Comparison of ENCODE assay signal across 8 mouse cellular contexts in the genomic region with DNA sequence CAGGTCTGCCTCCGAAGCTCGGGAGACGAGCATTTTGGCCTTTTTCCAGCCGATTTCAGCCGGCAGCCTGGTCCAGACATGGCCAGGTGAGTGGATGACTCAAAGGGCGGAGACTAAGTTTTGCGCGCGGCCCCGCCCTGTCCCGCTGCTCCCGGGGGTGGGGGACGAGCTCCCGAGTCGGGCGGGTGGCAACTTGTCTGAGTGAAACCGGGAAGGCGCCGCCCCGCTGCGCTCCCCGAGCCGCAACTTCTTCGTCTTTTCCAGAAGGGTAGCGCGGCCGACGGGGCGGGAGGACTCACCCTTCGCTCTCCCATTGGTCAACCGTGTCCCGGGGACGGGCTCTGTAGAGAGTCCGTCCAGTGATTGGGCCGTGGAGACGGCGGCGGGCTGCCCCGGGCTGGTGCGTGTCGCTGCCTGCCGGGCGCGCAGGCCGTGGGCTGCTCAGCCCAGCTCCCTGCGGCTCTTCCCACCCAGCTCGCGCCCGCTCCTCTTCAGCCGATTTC. TPM values are rescaled to one million over a fixed set of nuclear protein-coding genes. Genes with fewer than 3 reads are reported as not detected.
A peak's percentile ranks its signal among the peaks of the same experiment; 100 is the strongest.
DNase-seq lines count a peak whose midpoint lies in the region; ATAC-seq and TF ChIP-seq lines count a peak whose summit lies in the region.

No protein-coding gene starts in this region.

- no peak for TF ChIP-seq POLR2A in olfactory bulb, adult 2 months (IDR thresholded peaks at IDR 0.05; ENCODE audit: insufficient read depth, low read depth, low read length)
- TF ChIP-seq POLR2A in thymus, adult 2 months (IDR thresholded peaks at IDR 0.05; ENCODE audit: control insufficient read depth, extremely low read depth, insufficient read depth, low read length, poor library complexity): no peak

- TF ChIP-seq CTCF in olfactory bulb, adult 2 months (IDR thresholded peaks at IDR 0.05; ENCODE audit: insufficient read depth, low read depth, low read length): no peak
- 0 out of 2 replicates have a peak, but pooled peaks have one; percentile 32 for TF ChIP-seq CTCF in thymus, adult 2 months (IDR thresholded peaks at IDR 0.05; ENCODE audit: borderline replicate concordance, control insufficient read depth, extremely low read depth, insufficient read depth, low read length, poor library complexity)

- H3K4me1 ChIP-seq in hindbrain, embryonic 10.5 days (replicated peaks): peaks cover 30% of the 10 kb centered on the region
- peaks cover 26% of the 10 kb centered on the region for H3K4me1 ChIP-seq in lung, embryonic 15.5 days
- peaks cover 24% of the 10 kb centered on the region for H3K4me1 ChIP-seq in olfactory bulb, adult 2 months (ENCODE audit: control insufficient read depth, insufficient read depth, low read length)
- peaks cover 15% of the 10 kb centered on the region for H3K4me1 ChIP-seq in thymus, adult 2 months (replicated peaks; ENCODE audit: control insufficient read depth, insufficient read depth, low read length)

- peak; percentile 94 for ATAC-seq in frontal cortex, adult (ENCODE audit: low TSS enrichment)
- ATAC-seq in lung, embryonic 15.5 days (ENCODE audit: borderline replicate concordance, extremely low read depth, low FRiP score, low TSS enrichment): peak; percentile 96

- H3K4me3 ChIP-seq in hindbrain, embryonic 10.5 days: peak overlapping the region; percentile 62
- peak overlapping the region; percentile 45 for H3K4me3 ChIP-seq in lung, embryonic 15.5 days
- peak overlapping the region; percentile 49 for H3K4me3 ChIP-seq in olfactory bulb, adult 2 months (ENCODE audit: insufficient read depth, low read depth, low read length)
- peak overlapping the region; percentile 40 for H3K4me3 ChIP-seq in thymus, adult 2 months (ENCODE audit: control insufficient read depth, insufficient read depth, low read length)

- H3K27ac ChIP-seq in hindbrain, embryonic 10.5 days: peak overlapping the region; percentile 59
- H3K27ac ChIP-seq in lung, embryonic 15.5 days: peak overlapping the region; percentile 65
- no peak overlapping the region for H3K27ac ChIP-seq in olfactory bulb, adult 2 months (ENCODE audit: insufficient read depth, low read depth, low read length)
- H3K27ac ChIP-seq in thymus, adult 2 months (ENCODE audit: control insufficient read depth, insufficient read depth, low read length): no peak overlapping the region; the same call in 1 of the 2 replicates

- H3K9me3 ChIP-seq in hindbrain, embryonic 10.5 days: no peaks in the 10 kb centered on the region
- no peaks in the 10 kb centered on the region for H3K9me3 ChIP-seq in lung, embryonic 15.5 days

- H3K9ac ChIP-seq in lung, embryonic 15.5 days: peak overlapping the region; percentile 36

- DNase-seq in Muller cell, postnatal 12 days (ENCODE audit: inconsistent ontology term): peak; percentile 98
- DNase-seq in cerebellum, adult 9-10 months: peak; percentile 70
- DNase-seq in hindbrain, embryonic 10.5 days (ENCODE audit: low spot score): peak; percentile 86
- peak; percentile 68 for DNase-seq in layer of hippocampus, adult 9-10 months (ENCODE audit: low spot score)
- DNase-seq in thymus, adult 2 months: peak; percentile 60

- H3K27me3 ChIP-seq in hindbrain, embryonic 10.5 days (ENCODE audit: insufficient read depth, poor library complexity, severe bottlenecking): peaks cover 71% of the 10 kb centered on the region
- peaks cover 33% of the 10 kb centered on the region for H3K27me3 ChIP-seq in lung, embryonic 15.5 days
- H3K27me3 ChIP-seq in thymus, adult 2 months (ENCODE audit: control insufficient read depth, insufficient read depth, low read length): peaks cover 9% of the 10 kb centered on the region; the same call in 1 of the 2 replicates

- WGBS in hindbrain, embryonic 10.5 days: under 1% methylated on average over 50 of the region's 50 CpGs
- WGBS in lung, embryonic 15.5 days: under 1% methylated on average over 48 of the region's 50 CpGs
- under 1% methylated on average over 50 of the region's 50 CpGs for WGBS in olfactory bulb, adult 2 months
- WGBS in thymus, adult 2 months: under 1% methylated on average over 50 of the region's 50 CpGs

- peak overlapping the region; percentile 76 for H3K4me2 ChIP-seq in lung, embryonic 15.5 days

- peaks cover 12% of the 10 kb centered on the region for H3K36me3 ChIP-seq in hindbrain, embryonic 10.5 days
- peaks cover 7% of the 10 kb centered on the region; the same call in 1 of the 2 replicates for H3K36me3 ChIP-seq in lung, embryonic 15.5 days
- H3K36me3 ChIP-seq in thymus, adult 2 months (ENCODE audit: control insufficient read depth, insufficient read depth, low read length): peaks cover 13% of the 10 kb centered on the region

RNA-seq across cellular contexts. Expression of gene Sfn, which starts 2.3 kb away (rescaled TPM):
- 16.5 and 33.5 TPM in 2 replicates for polyA plus RNA-seq in hindbrain, embryonic 10.5 days (2016; fragmentation: Nextera tagmentation; extraction: Ambion mirVana)
- 17.7 and 20.9 TPM in 2 replicates for polyA plus RNA-seq in lung, embryonic 15.5 days (2015; fragmentation: Nextera tagmentation; extraction: Ambion mirVana)
- not detected in 2 replicates for polyA plus RNA-seq in olfactory bulb, adult 2 months (2012; ENCODE audit: insufficient read depth, insufficient read length, low replicate concordance, missing spikeins)
- 60.5 and 65.9 TPM in 2 replicates for polyA plus RNA-seq in thymus, adult 2 months (2012; rRNA removed)

RNA-seq across cellular contexts. Expression of gene Gpn2, which starts 15.5 kb away (rescaled TPM):
- polyA plus RNA-seq in hindbrain, embryonic 10.5 days (2016; fragmentation: Nextera tagmentation; extraction: Ambion mirVana): 28.5 and 29.1 TPM in 2 replicates
- 20.7 and 20.8 TPM in 2 replicates for polyA plus RNA-seq in lung, embryonic 15.5 days (2015; fragmentation: Nextera tagmentation; extraction: Ambion mirVana)
- not detected in 2 replicates for polyA plus RNA-seq in olfactory bulb, adult 2 months (2012; ENCODE audit: insufficient read depth, insufficient read length, low replicate concordance, missing spikeins)
- 59.4 and 64.2 TPM in 2 replicates for polyA plus RNA-seq in thymus, adult 2 months (2012; rRNA removed)

RNA-seq across cellular contexts. Expression of gene Gpatch3, which starts 25.1 kb away (rescaled TPM):
- polyA plus RNA-seq in hindbrain, embryonic 10.5 days (2016; fragmentation: Nextera tagmentation; extraction: Ambion mirVana): 10.0 and 10.8 TPM in 2 replicates
- polyA plus RNA-seq in lung, embryonic 15.5 days (2015; fragmentation: Nextera tagmentation; extraction: Ambion mirVana): 6.3 and 9.9 TPM in 2 replicates
- polyA plus RNA-seq in olfactory bulb, adult 2 months (2012; ENCODE audit: insufficient read depth, insufficient read length, low replicate concordance, missing spikeins): not detected in 2 replicates
- polyA plus RNA-seq in thymus, adult 2 months (2012; rRNA removed): 7.9 and 9.5 TPM in 2 replicates

RNA-seq across cellular contexts. Expression of gene Nr0b2, which starts 46.4 kb away (rescaled TPM):
- 0.31 TPM in 1 of 2 replicates, not detected in the other for polyA plus RNA-seq in hindbrain, embryonic 10.5 days (2016; fragmentation: Nextera tagmentation; extraction: Ambion mirVana)
- 0.61 and 0.70 TPM in 2 replicates for polyA plus RNA-seq in lung, embryonic 15.5 days (2015; fragmentation: Nextera tagmentation; extraction: Ambion mirVana)
- not detected in 2 replicates for polyA plus RNA-seq in olfactory bulb, adult 2 months (2012; ENCODE audit: insufficient read depth, insufficient read length, low replicate concordance, missing spikeins)
- polyA plus RNA-seq in thymus, adult 2 months (2012; rRNA removed): 2.4 TPM in 1 of 2 replicates, not detected in the other

RNA-seq across cellular contexts. Expression of gene Zdhhc18, which starts 50.3 kb away (rescaled TPM):
- 1.9 and 3.1 TPM in 2 replicates for polyA plus RNA-seq in hindbrain, embryonic 10.5 days (2016; fragmentation: Nextera tagmentation; extraction: Ambion mirVana)
- 6.2 and 7.7 TPM in 2 replicates for polyA plus RNA-seq in lung, embryonic 15.5 days (2015; fragmentation: Nextera tagmentation; extraction: Ambion mirVana)
- polyA plus RNA-seq in olfactory bulb, adult 2 months (2012; ENCODE audit: insufficient read depth, insufficient read length, low replicate concordance, missing spikeins): not detected in 2 replicates
- polyA plus RNA-seq in thymus, adult 2 months (2012; rRNA removed): 150 and 172 TPM in 2 replicates

Comparison
In these comparisons a context has a peak if more than half of its experiments do, and no peak if none do; other contexts are left out.
1. H3K27ac ChIP-seq: peak in hindbrain, embryonic 10.5 days (single experiment) and lung, embryonic 15.5 days (single experiment); none in olfactory bulb, adult 2 months (single experiment) and thymus, adult 2 months (single experiment).
2. RNA of gene Sfn, which starts 2.3 kb away (polyA plus RNA-seq): 60.5 to 65.9 TPM in thymus, adult 2 months, 16.5 to 33.5 TPM in hindbrain, embryonic 10.5 days and 17.7 to 20.9 TPM in lung, embryonic 15.5 days; not detected in olfactory bulb, adult 2 months; every median in the first group is over 10 times any median in the second.
3. RNA of gene Gpn2, which starts 15.5 kb away (polyA plus RNA-seq): 59.4 to 64.2 TPM in thymus, adult 2 months, 28.5 to 29.1 TPM in hindbrain, embryonic 10.5 days and 20.7 to 20.8 TPM in lung, embryonic 15.5 days; not detected in olfactory bulb, adult 2 months; every median in the first group is over 10 times any median in the second.
4. Peak in every context shown above with its lines, with median percentiles within 50 percentile points of each other: DNase-seq and H3K4me3 ChIP-seq.